Comparison of ENCODE assay signal across 19 mouse cellular contexts in the genomic region with DNA sequence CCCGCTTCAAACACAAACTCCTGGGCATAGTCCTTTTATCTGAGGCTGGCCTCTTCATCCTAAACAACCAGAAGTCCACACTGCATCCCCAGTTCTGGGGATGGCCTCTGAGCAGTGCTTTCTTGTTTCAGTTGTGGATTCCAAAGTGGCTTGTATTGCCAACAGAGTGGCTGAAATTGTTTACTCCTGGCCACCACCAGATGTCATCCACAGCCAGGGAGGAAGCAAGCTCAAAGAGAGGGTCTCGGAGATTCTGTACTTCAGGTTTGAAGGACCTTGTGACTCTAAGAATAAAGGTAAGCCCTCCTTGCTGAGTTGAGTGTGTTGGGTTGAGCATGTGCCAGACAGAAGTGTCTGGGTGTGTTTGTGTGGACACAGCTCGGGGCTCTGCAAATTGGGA. TPM values are rescaled to one million over a fixed set of nuclear protein-coding genes. Genes with fewer than 3 reads are reported as not detected.
DNase-seq lines count a peak whose midpoint lies in the region; ATAC-seq and TF ChIP-seq lines count a peak whose summit lies in the region.
"Had no signal": no experiment of that assay in that cellular context is flagged by ENCODE, and none has a peak within 500 bp of the region (broad histone marks: within the 10 kb centered on the region; RNA-seq: fewer than 3 reads in every experiment).

No protein-coding gene starts in this region.

- H3K27me3 ChIP-seq in hindbrain, embryonic 16.5 days (replicated peaks; ENCODE audit: control insufficient read depth, insufficient read depth, low read length), result no peaks in the 10 kb centered on the region
- no peaks in the 10 kb centered on the region for H3K27me3 ChIP-seq in hindbrain, embryonic 12.5 days
- H3K27me3 ChIP-seq in liver, embryonic 14.5 days (ENCODE audit: control insufficient read depth, insufficient read depth, low read length), result no peaks in the 10 kb centered on the region
- no peaks in the 10 kb centered on the region for H3K27me3 ChIP-seq in liver, embryonic 12.5 days (replicated peaks)
- H3K27me3 ChIP-seq: heart, embryonic 15.5 days; midbrain, embryonic 15.5 days had no signal

- no peak for TF ChIP-seq EP300 in liver, embryonic 14.5 days (IDR thresholded peaks at IDR 0.05; ENCODE audit: low read depth)

- H3K4me3 ChIP-seq in hindbrain, embryonic 16.5 days (ENCODE audit: low read length), result no peak overlapping the region
- no peak overlapping the region for H3K4me3 ChIP-seq in hindbrain, embryonic 12.5 days
- no peak overlapping the region for H3K4me3 ChIP-seq in liver, embryonic 14.5 days (ENCODE audit: insufficient read depth in 1 of 2, low read depth in 2 of 2, low read length in 2 of 2)
- H3K4me3 ChIP-seq in liver, embryonic 12.5 days, result no peak overlapping the region
- H3K4me3 ChIP-seq: heart, embryonic 15.5 days; midbrain, embryonic 15.5 days had no signal

- DNase-seq in cerebellum, postnatal 10 days, result peak; percentile 23 to 35
- DNase-seq in cerebellum, postnatal 25 days, result no peak
- no peak for DNase-seq in liver, embryonic 14.5 days (ENCODE audit: low read depth in 3 of 3, low spot score in 3 of 3)
- peak; percentile 38 for DNase-seq in adipocyte (ENCODE audit: low spot score)
- DNase-seq: adrenal gland, postnatal 14 days; cerebellum, postnatal 36 days; kidney, postnatal 36 days; liver; thymus, postnatal 14 days had no signal

- H3K36me3 ChIP-seq in hindbrain, embryonic 16.5 days (ENCODE audit: control insufficient read depth, insufficient read depth, low read length), result no peaks in the 10 kb centered on the region
- no peaks in the 10 kb centered on the region for H3K36me3 ChIP-seq in hindbrain, embryonic 12.5 days
- no peaks in the 10 kb centered on the region for H3K36me3 ChIP-seq in liver, embryonic 14.5 days (replicated peaks; ENCODE audit: control insufficient read depth, insufficient read depth, low read depth)
- no peaks in the 10 kb centered on the region for H3K36me3 ChIP-seq in liver, embryonic 12.5 days
- H3K36me3 ChIP-seq: heart, embryonic 15.5 days; midbrain, embryonic 15.5 days had no signal

- H3K4me1 ChIP-seq in hindbrain, embryonic 16.5 days (ENCODE audit: control insufficient read depth, insufficient read depth, low read depth, low read length), result no peaks in the 10 kb centered on the region
- H3K4me1 ChIP-seq in hindbrain, embryonic 12.5 days, result peaks cover 6% of the 10 kb centered on the region; the same call in 1 of the 2 replicates
- H3K4me1 ChIP-seq in liver, embryonic 14.5 days (replicated peaks; ENCODE audit: control insufficient read depth in 2 of 2, insufficient read depth in 2 of 2, low read length in 1 of 2), result no peaks in the 10 kb centered on the region; a peak in 1 of 4 replicates
- peaks cover 4% of the 10 kb centered on the region; the same call in 1 of the 2 replicates for H3K4me1 ChIP-seq in liver, embryonic 12.5 days

- WGBS in hindbrain, embryonic 16.5 days, result 76% methylated on average over 3 of the region's 3 CpGs
- 81% methylated on average over 3 of the region's 3 CpGs for WGBS in hindbrain, embryonic 12.5 days
- WGBS in liver, embryonic 14.5 days (ENCODE audit: insufficient replicate concordance), result 64% methylated on average over 3 of the region's 3 CpGs
- WGBS in liver, embryonic 12.5 days (ENCODE audit: insufficient replicate concordance), result 73% methylated on average over 3 of the region's 3 CpGs

- ATAC-seq in hindbrain, embryonic 16.5 days, result 0 out of 2 replicates have a peak, but pooled peaks have one; percentile 28
- ATAC-seq in hindbrain, embryonic 12.5 days (ENCODE audit: low FRiP score), result no peak
- no peak for ATAC-seq in liver, embryonic 14.5 days (ENCODE audit: insufficient read depth)
- ATAC-seq in liver, embryonic 12.5 days, result no peak
- ATAC-seq in erythroid progenitor cell, adult 5-6 weeks (replicated peaks; ENCODE audit: low FRiP score, poor library complexity, severe bottlenecking), result no peak
- ATAC-seq: midbrain, embryonic 15.5 days had no signal

- no peak overlapping the region for H3K9ac ChIP-seq in hindbrain, embryonic 16.5 days (ENCODE audit: low read depth, low read length)
- no peak overlapping the region for H3K9ac ChIP-seq in hindbrain, embryonic 12.5 days
- no peak overlapping the region for H3K9ac ChIP-seq in liver, embryonic 14.5 days (replicated peaks)
- no peak overlapping the region for H3K9ac ChIP-seq in liver, embryonic 12.5 days
- H3K9ac ChIP-seq: heart, embryonic 15.5 days; midbrain, embryonic 15.5 days had no signal

- no peak overlapping the region for H3K4me2 ChIP-seq in hindbrain, embryonic 16.5 days (ENCODE audit: low read length)
- H3K4me2 ChIP-seq in hindbrain, embryonic 12.5 days (replicated peaks), result no peak overlapping the region
- no peak overlapping the region for H3K4me2 ChIP-seq in liver, embryonic 14.5 days (ENCODE audit: low read depth)
- no peak overlapping the region for H3K4me2 ChIP-seq in liver, embryonic 12.5 days
- H3K4me2 ChIP-seq: heart, embryonic 15.5 days; midbrain, embryonic 15.5 days had no signal

- peak; percentile 18; the same call in 1 of the 2 replicates for TF ChIP-seq CTCF in liver, embryonic 14.5 days (IDR thresholded peaks at IDR 0.05; ENCODE audit: low read depth)

- no peak overlapping the region for H3K27ac ChIP-seq in hindbrain, embryonic 16.5 days (ENCODE audit: low read depth, low read length)
- H3K27ac ChIP-seq in hindbrain, embryonic 12.5 days, result no peak overlapping the region
- no peak overlapping the region for H3K27ac ChIP-seq in liver, embryonic 14.5 days
- no peak overlapping the region for H3K27ac ChIP-seq in liver, embryonic 12.5 days
- H3K27ac ChIP-seq: heart, embryonic 15.5 days; midbrain, embryonic 15.5 days had no signal

- H3K9me3 ChIP-seq in hindbrain, embryonic 16.5 days (ENCODE audit: control insufficient read depth, low read length), result no peaks in the 10 kb centered on the region
- no peaks in the 10 kb centered on the region for H3K9me3 ChIP-seq in hindbrain, embryonic 12.5 days (replicated peaks)
- H3K9me3 ChIP-seq in liver, embryonic 14.5 days (ENCODE audit: control insufficient read depth, low read length), result no peaks in the 10 kb centered on the region
- H3K9me3 ChIP-seq in liver, embryonic 12.5 days (replicated peaks), result no peaks in the 10 kb centered on the region
- H3K9me3 ChIP-seq: heart, embryonic 15.5 days; midbrain, embryonic 15.5 days had no signal

RNA-seq across cellular contexts. Expression of gene Bcl2l14, which starts 31.0 kb away (rescaled TPM):
- polyA plus RNA-seq in hindbrain, embryonic 16.5 days (2015; fragmentation: Nextera tagmentation; extraction: Ambion mirVana), result 0.07 and 0.10 TPM in 2 replicates
- 0.35 and 0.40 TPM in 2 replicates for polyA plus RNA-seq in hindbrain, embryonic 12.5 days (2016; fragmentation: Nextera tagmentation; extraction: Ambion mirVana)
- 0.03 and 0.08 TPM in 2 replicates for polyA plus RNA-seq in liver, embryonic 14.5 days (2012; rRNA removed)
- 0.10 TPM in 1 of 2 replicates, not detected in the other for polyA plus RNA-seq in liver, embryonic 14.5 days (2014; fragmentation: Nextera tagmentation; extraction: Ambion mirVana)
- 0.38 and 0.41 TPM in 2 replicates for polyA plus RNA-seq in liver, embryonic 12.5 days (2016; fragmentation: Nextera tagmentation; extraction: Ambion mirVana)
- not detected in 2 replicates for total RNA-seq in erythroid progenitor cell, adult 5-6 weeks (2015; ENCODE audit: low replicate concordance)
- total RNA-seq in erythroid progenitor cell, adult 5-6 weeks (2017; ENCODE audit: low replicate concordance), result not detected in 2 replicates
- total RNA-seq: gastrocnemius, postnatal 4 days; left cerebral cortex, adult 8-10 months had no signal
- polyA plus RNA-seq: frontal cortex, adult 2 months; neural tube, embryonic 11.5 days had no signal

Comparison
In these comparisons a context has a peak if more than half of its experiments do, and no peak if none do; other contexts are left out.
1. DNase-seq: peak in cerebellum, postnatal 10 days (2 of 2) and adipocyte (single experiment); none in cerebellum, postnatal 25 days (0 of 2) and liver, embryonic 14.5 days (0 of 3).